Mouse (Mus musculus) left cerebral cortex, postnatal 10 days (tissue): Measurements from ENCODE around the gene Pax7. TPM values are rescaled to one million over a fixed set of nuclear protein-coding genes. Genes with fewer than 3 reads are reported as not detected.

Source experiments
- DNase-seq, 2 experiments: peaks; one replicate each; pipeline ENCODE4 v3.0.0; 2021 to 2022; ENCODE audit warnings: low spot score in 2 of 2, mixed read lengths in 1 of 2; ENCODE audit errors: extremely low spot score in 1 of 2
- intact Hi-C: fragments of 180-260 bp; cut with DNase I; formaldehyde crosslinking; loops from one replicate; pipeline ENCODE4 v1.15.1; 2025
- total RNA-seq, 2 experiments: library from RNA; stranded (reverse); gene quantifications; 2 replicates each; pipeline ENCODE4 v1.2.3; 2021

Gene Pax7
- total RNA-seq, 2 experiments from 2014 or later, result not detected

DNA sequence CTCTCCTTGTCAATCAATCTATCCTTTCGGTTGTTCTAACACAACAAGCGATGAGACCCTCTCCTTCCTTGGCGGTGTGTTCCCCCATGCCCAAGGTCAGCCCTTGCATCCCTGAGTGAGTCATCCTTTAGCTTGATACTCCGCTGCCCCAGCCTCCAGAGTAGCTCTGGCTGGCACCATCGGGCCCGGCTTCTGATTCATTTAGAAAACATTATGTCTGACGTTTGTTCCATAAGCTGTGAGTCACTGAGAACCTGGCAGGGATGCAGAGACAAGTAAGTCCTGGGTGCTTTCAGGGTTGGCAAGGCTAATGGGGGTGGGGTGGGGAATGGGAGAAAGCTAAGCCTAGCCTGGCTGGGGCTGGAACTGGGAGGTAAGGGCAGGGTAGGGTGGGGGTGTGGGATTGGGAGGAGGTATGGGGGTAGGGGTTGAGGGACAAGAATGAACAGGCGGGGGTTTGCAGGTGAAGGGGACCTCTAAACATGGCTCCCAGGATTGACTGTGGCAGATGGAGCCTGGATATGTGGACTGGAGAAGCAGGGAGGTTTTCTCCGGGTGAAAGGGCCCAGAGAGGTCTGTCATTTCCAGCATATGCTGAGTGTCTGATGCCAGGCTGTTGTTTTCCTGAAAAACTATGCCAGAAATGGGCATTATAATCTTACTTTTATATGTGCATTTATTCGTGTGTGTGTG lies 116.7 kb downstream of the Pax7 start:
- no peak for DNase-seq
- intact Hi-C loops, result no loop called here

DNA sequence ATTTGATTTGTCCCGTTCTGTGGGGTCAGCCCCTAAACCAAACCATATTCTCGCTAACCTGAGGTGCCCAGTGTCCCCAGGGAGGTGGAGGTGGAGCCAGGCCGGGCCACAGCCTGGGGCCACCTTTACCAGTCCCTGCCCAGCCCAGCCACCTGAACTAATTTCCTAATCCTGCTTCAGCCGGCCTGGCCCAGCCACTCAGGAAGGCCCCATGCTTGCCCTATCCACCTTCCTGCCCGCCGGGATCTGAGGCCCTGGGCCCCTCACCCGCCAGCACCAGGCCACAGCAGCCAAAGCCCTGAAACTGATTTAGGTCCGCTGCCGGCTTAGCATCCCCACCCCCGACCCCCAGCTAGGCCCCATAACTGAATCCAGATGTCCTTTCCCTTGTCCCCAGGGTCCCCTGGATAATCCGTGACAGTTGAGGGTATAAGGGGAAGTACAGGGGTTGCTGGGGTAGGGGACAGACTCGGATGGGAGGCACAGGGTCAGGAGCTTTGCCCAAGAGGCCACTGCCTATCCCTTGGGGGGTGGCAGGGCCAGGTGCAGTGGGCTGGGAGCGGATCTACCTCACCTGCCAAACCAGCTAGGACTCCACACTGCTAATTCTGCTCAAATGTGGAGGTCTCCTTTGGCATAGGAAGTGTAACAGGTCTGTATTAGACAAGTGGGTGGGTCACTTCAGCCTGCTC lies 117.9 kb downstream of the Pax7 start:
- intact Hi-C loops, result no loop called here
- no peak for DNase-seq

DNA sequence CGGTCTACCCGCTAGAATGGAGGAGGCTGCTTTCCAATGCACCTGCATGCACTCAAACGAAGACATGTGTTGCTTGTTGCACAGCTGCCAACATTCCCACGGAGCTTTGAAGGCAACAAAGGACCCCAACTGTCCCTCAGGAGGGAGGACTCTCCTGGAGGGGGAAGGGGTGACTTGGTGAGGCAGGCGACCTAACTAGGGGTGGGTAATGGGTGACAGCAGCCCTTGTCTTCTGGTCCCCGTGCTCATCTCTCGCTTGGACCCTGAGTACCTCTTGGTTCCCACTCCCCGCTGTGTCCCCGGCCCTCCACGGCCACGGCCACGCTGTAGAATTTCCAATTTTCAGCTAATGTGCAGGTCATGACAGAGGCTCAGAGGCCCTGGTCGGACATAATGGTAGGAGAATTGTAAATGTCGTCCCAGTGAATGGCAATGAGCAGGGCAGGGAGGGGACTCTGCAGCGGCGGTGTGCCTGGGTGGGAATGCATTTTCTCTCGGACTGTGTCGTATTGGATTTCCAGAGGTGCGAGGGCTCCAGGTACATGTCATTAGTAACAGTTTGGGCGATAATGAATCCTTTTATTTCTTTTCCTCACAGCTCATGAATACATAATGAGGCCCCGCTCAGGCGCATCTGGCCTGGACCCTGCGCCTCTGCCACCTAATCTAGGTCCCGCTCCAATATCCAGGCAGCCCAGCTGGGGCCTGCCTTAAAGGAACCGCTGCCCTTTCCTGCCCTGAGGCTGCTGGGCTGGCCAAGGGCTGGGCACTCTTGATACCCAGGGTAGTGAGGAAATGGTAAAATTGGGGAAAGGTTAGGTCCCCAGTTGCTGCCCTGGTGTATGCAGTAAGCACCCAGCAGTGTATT lies 122.6 kb downstream of the Pax7 start:
- intact Hi-C loops, result no loop called here

DNA sequence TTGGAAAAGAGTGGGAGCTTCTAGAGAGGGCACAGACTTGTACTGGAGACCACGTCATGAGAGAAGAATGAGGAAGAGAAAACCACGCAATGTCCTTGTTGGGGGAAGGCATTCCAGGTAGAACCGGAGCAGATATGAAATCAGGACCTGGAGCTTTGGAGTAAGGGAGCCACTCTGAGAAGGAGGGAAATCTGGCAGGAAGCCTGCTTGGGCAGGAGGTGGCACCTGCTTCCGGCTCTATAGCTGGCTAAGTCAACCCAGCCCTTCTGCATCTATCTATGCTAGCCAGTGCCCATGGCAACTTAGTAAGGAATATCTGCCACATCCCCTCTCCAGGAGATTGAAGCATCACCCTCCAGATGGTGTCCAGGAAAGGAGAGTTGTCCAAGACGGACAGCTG lies 127.3 kb downstream of the Pax7 start:
- DNase-seq, result no peak
- intact Hi-C loops, result no loop called here

More for the DNA sequence above, 122.6 kb downstream of the Pax7 start:
- no peak for DNase-seq

DNA sequence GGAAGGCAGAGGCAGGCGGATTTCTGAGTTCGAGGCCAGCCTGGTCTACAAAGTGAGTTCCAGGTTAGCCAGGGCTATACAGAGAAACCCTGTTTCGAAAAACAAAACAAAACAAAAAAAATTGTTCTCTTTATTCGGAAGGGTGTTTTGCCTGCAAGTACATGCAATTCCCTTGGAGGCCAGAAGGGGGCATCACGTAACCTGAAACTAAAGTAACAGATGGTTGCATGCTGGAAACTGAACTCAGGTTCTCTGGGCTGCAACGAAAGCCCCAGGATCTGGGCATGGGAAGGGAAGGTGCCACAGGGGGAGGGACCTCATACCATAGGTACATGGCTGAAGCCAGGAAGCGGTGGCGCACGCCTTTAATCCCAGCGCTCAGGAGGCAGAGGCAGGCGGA lies 129.9 kb downstream of the Pax7 start:
- intact Hi-C loops, result no loop called here
- no peak for DNase-seq

DNA sequence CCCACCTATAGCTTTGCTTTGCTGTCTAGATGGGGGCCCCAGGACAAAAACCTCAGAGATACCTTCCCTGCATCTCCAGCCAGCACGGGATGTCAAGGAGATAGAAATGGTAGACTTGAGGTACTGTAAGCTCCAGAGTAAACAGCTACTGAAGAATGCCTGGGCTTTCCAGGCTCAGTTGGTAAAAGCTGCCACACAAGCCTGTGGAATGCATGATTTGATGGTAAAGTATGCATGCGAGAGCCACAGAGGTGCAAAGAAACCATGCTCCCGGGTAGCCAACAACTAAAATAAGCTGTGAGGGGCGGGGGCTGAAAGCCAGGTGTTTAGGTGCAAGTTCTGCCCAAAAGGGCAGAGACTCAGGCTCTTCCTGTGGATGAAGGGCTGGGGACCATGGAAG lies 130.4 kb downstream of the Pax7 start:
- DNase-seq, result no peak
- intact Hi-C loops, result no loop called here

DNA sequence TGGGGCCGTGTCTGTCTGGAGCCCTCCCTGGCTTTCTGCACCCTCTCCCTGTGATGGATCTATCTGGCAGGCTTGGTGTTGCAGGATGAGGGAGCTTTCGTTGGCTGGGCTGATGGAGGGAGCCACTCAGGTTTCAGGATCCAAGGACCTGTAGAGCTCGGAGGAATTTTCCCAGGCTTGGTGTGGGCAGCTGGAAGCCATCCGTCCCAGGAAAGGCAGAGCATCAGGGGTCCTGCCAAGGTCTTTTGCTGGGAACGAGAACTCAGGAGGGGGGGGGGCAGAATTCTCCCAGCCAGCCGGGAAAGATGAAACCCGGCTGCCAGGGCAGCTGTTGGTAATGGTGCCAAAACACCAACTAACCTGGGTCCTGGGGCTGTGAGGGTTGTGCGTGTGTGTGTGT lies 134.7 kb downstream of the Pax7 start:
- DNase-seq, result no peak
- intact Hi-C loops, result no loop called here

DNA sequence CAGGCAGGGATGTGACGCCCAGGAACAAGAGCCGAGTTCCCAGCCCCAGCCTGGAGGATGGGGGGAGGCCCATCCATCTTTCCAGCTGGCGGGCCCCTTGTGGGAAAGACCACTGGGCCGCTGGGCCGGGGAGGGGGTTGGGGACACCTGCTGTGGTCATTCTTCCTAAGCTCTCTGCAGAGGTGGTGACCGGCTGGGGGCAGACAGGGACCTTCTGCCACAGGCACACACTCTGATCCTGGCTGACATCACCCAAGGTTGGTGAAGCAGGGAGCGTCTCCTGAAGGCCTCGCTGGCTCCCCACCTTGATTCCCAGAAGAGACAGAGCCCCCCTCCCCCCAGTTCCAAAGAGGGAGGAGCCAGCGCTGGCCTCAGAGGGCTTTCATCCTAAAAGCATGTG lies 135.6 kb downstream of the Pax7 start:
- intact Hi-C loops, result no loop called here
- DNase-seq, result no peak

DNA sequence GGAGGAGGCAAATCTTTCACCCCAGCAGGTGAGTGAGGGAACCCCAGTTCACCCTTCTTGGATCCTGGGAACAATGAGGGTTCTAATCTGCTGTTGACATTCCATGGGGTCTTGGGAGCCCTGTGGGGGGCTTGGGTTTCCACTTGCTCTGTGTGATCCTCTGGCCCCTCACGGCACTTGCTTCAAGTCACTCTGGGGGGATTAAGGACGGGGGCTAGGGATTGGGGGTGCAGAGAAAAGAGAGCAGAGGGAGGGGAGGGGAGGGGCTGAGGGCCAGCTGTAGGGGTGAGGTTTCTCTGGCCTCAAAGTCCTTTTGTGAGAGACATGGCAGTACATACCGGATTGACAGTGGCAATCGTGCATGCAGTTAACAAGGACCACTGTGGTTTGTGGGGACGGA lies 140.0 kb downstream of the Pax7 start:
- DNase-seq, result no peak
- intact Hi-C loops, result no loop called here

DNA sequence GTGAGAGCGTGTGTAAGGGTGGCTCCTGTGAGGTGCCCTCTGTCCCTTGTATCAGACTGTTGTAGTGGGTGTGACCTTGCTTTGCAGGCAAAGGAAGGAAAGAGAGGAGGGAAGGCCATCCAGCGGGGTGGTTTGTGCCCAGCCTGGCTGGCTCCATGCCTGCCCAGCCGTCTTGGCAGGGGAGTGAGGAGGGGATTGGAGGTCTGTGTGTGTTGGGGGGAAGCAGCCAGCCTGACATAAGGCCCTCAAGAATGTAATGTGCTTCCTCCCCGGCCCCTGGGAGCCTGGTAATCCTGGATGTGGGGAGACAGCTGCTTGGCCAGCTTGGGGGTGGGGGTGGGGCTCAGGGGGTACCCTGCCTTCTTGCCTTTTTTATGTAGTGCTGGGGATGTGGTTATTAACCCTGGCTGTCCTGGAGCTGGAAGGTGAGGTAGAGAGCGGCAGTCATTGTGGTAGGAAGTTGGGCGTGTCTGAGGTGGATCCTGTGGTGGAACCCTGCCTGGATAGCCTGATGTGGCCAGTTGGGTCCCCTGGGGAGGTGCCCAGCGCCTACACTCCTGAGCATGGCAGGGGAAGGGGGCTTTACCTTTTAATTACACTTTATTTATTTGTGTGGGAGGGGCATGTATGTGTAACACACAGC lies 143.6 kb downstream of the Pax7 start:
- DNase-seq, result no peak
- intact Hi-C loops, result no loop called here

DNA sequence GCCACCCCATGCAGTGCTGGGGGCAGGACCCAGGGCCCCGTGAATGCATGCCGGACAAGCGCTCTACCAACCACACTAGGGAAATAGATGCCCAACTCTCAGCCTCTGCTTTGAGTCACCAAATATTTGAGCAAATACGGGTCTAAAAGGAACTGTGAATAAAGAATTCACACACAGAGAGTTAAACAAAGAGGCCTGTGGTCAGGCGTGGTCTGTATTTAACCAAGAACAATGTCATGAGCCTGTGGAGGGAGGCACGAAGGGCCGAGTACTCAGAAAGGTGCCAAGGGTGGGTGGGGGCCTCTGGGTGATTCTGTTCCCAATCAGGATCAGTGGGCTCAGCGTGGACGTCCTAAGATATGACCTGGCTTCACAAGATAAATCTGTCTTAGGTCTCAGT lies 145.3 kb downstream of the Pax7 start:
- intact Hi-C loops, result no loop called here
- DNase-seq, result no peak

Other genes starting within 250 kb of the Pax7 start
- gene Gm21969, start 230.3 kb downstream of the Pax7 start, total RNA-seq, result not detected
- 10 to 100 TPM; 18.4 to 19.1 TPM for gene Aldh4a1, start 210.7 kb downstream of the Pax7 start, total RNA-seq
- not detected for gene Tas1r2, start 180.0 kb downstream of the Pax7 start, total RNA-seq
- gene Klhdc7a, start 134.5 kb upstream of the Pax7 start, total RNA-seq, result 1 to 10 TPM in 1 of 2 experiments, under 1 TPM in 1; 0.99 to 1.1 TPM